ENCODE assay signal across 9 mouse cellular contexts in genomic region chr7:132658058-132658450, GRCm38 (mm10). TPM values are rescaled to one million over a fixed set of nuclear protein-coding genes. Genes with fewer than 3 reads are reported as not detected.
A peak's percentile ranks its signal among the peaks of the same experiment; 100 is the strongest.
DNase-seq lines count a peak whose midpoint lies in the region; ATAC-seq and TF ChIP-seq lines count a peak whose summit lies in the region.
"Had no signal": no experiment of that assay in that cellular context is flagged by ENCODE, and none has a peak within 500 bp of the region (broad histone marks: within the 10 kb centered on the region; RNA-seq: fewer than 3 reads in every experiment).

No protein-coding gene starts in this region.

- no peaks in the 10 kb centered on the region for H3K36me3 ChIP-seq in intestine, embryonic 14.5 days (ENCODE audit: control insufficient read depth, insufficient read depth, low read length)
- no peaks in the 10 kb centered on the region for H3K36me3 ChIP-seq in macrophage (ENCODE audit: inconsistent target)
- H3K36me3 ChIP-seq: liver, embryonic 15.5 days had no signal

- peak overlapping the region; percentile 33; the same call in 1 of the 2 replicates for H3K9ac ChIP-seq in intestine, embryonic 14.5 days (ENCODE audit: low read length)
- H3K9ac ChIP-seq: liver, embryonic 15.5 days had no signal

- intact Hi-C loops in gastrocnemius, adult 2 months (cut with DNase I) = loop anchor here (5.0 kb wide), 1 partner anchor 74 kb away; no protein-coding TSS in a partner anchor

- TF ChIP-seq CTCF in gastrocnemius, adult 2 months (IDR thresholded peaks at IDR 0.05) = no peak

- no peaks in the 10 kb centered on the region for H3K79me2 ChIP-seq in macrophage (ENCODE audit: inconsistent target)

- ATAC-seq in intestine, embryonic 14.5 days (replicated peaks; ENCODE audit: low FRiP score, low TSS enrichment, low read depth) = no peak

- H3K4me2 ChIP-seq in intestine, embryonic 14.5 days (ENCODE audit: low read length) = peak overlapping the region; percentile 31
- H3K4me2 ChIP-seq: liver, embryonic 15.5 days had no signal

- DNase-seq in gastrocnemius, adult 2 months = peak; percentile 57
- DNase-seq in gastrocnemius, adult 8-10 months (ENCODE audit: low spot score in 2 of 2) = no peak
- peak; percentile 58 for DNase-seq in embryo, embryonic 11 days
- no peak for DNase-seq in intestine, embryonic 14.5 days (ENCODE audit: low spot score)
- DNase-seq in spleen, postnatal 4 days (ENCODE audit: low spot score in 2 of 2) = no peak
- DNase-seq in urinary bladder, adult 2 months (ENCODE audit: low spot score) = no peak
- no peak for DNase-seq in ovary, postnatal 10 days (ENCODE audit: low spot score)

- H3K4me1 ChIP-seq in intestine, embryonic 14.5 days (replicated peaks; ENCODE audit: control insufficient read depth, insufficient read depth, low read length) = peaks cover 50% of the 10 kb centered on the region

- no peaks in the 10 kb centered on the region for H3K27me3 ChIP-seq in intestine, embryonic 14.5 days (replicated peaks; ENCODE audit: control insufficient read depth, insufficient read depth, low read length)
- H3K27me3 ChIP-seq: liver, embryonic 15.5 days had no signal

- peak overlapping the region; percentile 11; the same call in 1 of the 2 replicates for H3K4me3 ChIP-seq in gastrocnemius, adult 2 months
- H3K4me3 ChIP-seq in intestine, embryonic 14.5 days (ENCODE audit: low read depth, low read length) = no peak overlapping the region
- no peak overlapping the region for H3K4me3 ChIP-seq in macrophage (ENCODE audit: inconsistent target)
- H3K4me3 ChIP-seq: liver, embryonic 15.5 days had no signal

- 14% methylated on average over 9 of the region's 9 CpGs for WGBS in intestine, embryonic 14.5 days
- WGBS in macrophage (ENCODE audit: missing documents) = 44% methylated on average over 9 of the region's 9 CpGs

- H3K9me3 ChIP-seq in intestine, embryonic 14.5 days (ENCODE audit: control insufficient read depth, low read length) = no peaks in the 10 kb centered on the region
- H3K9me3 ChIP-seq: liver, embryonic 15.5 days had no signal

- peak overlapping the region; percentile 88 for H3K27ac ChIP-seq in gastrocnemius, adult 2 months
- peak overlapping the region; percentile 78 for H3K27ac ChIP-seq in intestine, embryonic 14.5 days (ENCODE audit: low read depth)
- peak overlapping the region; percentile 82 for H3K27ac ChIP-seq in macrophage
- H3K27ac ChIP-seq: liver, embryonic 15.5 days had no signal

RNA-seq across cellular contexts. Expression of gene Lhpp, which starts 47.6 kb away (rescaled TPM):
- 10 to 100 TPM; 10.8 to 11.1 TPM for total RNA-seq in gastrocnemius, adult 2 months (2021)
- 10 to 100 TPM; 12.5 to 17.2 (median 14.5) TPM for total RNA-seq in gastrocnemius, adult 8-10 months (2022)
- 39.8 and 42.3 TPM in 2 replicates for polyA plus RNA-seq in intestine, embryonic 14.5 days (2014; fragmentation: Nextera tagmentation; extraction: Ambion mirVana)
- total RNA-seq in macrophage (2018; cell fraction: chromatin; rRNA removed) = 10 to 100 TPM in 11 of 26 experiments, 1 to 10 TPM in 14, not detected in 1; 2.3 to 18.6 (median 9.1) TPM
- 10 to 100 TPM; 10.2 to 26.4 (median 18.1) TPM for total RNA-seq in macrophage (2018; cell fraction: cytosol; rRNA removed)
- total RNA-seq in macrophage (2018; cell fraction: nucleus; rRNA removed) = 10 to 100 TPM in 6 of 26 experiments, 1 to 10 TPM in 20; 2.6 to 17.6 (median 6.5) TPM
- 15.6 to 23.7 TPM (median 21.2 TPM) in 3 replicates for polyA plus RNA-seq in macrophage (2018)
- 21.0 and 23.7 TPM in 2 replicates for polyA plus RNA-seq in urinary bladder, adult 2 months (2012; rRNA removed)

RNA-seq across cellular contexts. Expression of gene Nkx1-2, which starts 58.6 kb away (rescaled TPM):
- not detected for total RNA-seq in gastrocnemius, adult 2 months (2021)
- total RNA-seq in gastrocnemius, adult 8-10 months (2022) = not detected
- polyA plus RNA-seq in intestine, embryonic 14.5 days (2014; fragmentation: Nextera tagmentation; extraction: Ambion mirVana) = 0.26 and 0.48 TPM in 2 replicates
- total RNA-seq in macrophage (2018; cell fraction: chromatin; rRNA removed) = not detected
- not detected for total RNA-seq in macrophage (2018; cell fraction: cytosol; rRNA removed)
- total RNA-seq in macrophage (2018; cell fraction: nucleus; rRNA removed) = not detected
- not detected in 3 replicates for polyA plus RNA-seq in macrophage (2018)
- not detected in 2 replicates for polyA plus RNA-seq in urinary bladder, adult 2 months (2012; rRNA removed)
- polyA plus RNA-seq: liver, embryonic 15.5 days had no signal

Comparison
In these comparisons a context has a peak if more than half of its experiments do, and no peak if none do; other contexts are left out.
1. DNase-seq: peak in gastrocnemius, adult 2 months (single experiment) and embryo, embryonic 11 days (single experiment); none in gastrocnemius, adult 8-10 months (0 of 2), intestine, embryonic 14.5 days (single experiment), spleen, postnatal 4 days (0 of 2), urinary bladder, adult 2 months (single experiment) and ovary, postnatal 10 days (single experiment).
2. Peak in every context shown above with its lines, with median percentiles within 50 percentile points of each other: H3K27ac ChIP-seq.